Mouse (Mus musculus) cortical plate, adult 2 months (tissue): ENCODE data around the gene Mrpl12. TPM values are rescaled to one million over a fixed set of nuclear protein-coding genes. Genes with fewer than 3 reads are reported as not detected.

Source experiments
- H3K27ac ChIP-seq: fragments of 200-500 bp; 2 replicates; pipeline ENCODE4 v1.5.1; 2012; ENCODE audit warnings: low read length, control low read depth, inconsistent platforms; ENCODE audit not compliant: insufficient read depth
- H3K4me1 ChIP-seq: fragments of 200-500 bp; 2 replicates; pipeline ENCODE4 v1.6.1; 2011; ENCODE audit warnings: low read length; ENCODE audit not compliant: control insufficient read depth, insufficient read depth
- H3K4me3 ChIP-seq: fragments of 200-500 bp; 2 replicates; pipeline ENCODE4 v1.5.1; 2011; ENCODE audit warnings: mild to moderate bottlenecking, low read length, control low read depth; ENCODE audit not compliant: insufficient read depth
- CTCF ChIP-seq: fragments of 200-500 bp; IDR thresholded peaks from 2 replicates; pipeline ENCODE4 v1.5.1; 2011; ENCODE audit warnings: mild to moderate bottlenecking, control low read depth, low read length; ENCODE audit not compliant: insufficient read depth; ENCODE audit errors: extremely low read depth
- POLR2A ChIP-seq: fragments of 200-500 bp; IDR thresholded peaks from 2 replicates; pipeline ENCODE4 v1.6.1; 2011; ENCODE audit warnings: mild to moderate bottlenecking, low read length, control low read depth; ENCODE audit not compliant: insufficient read depth; ENCODE audit errors: extremely low read depth
- polyA plus RNA-seq: library from polyadenylated mRNA; depleted of rRNA; stranded (reverse); fragments of >200 nt; gene quantifications from 2 replicates; pipeline ENCODE4 v1.2.3, GENCODE M21; 2012; rRNA removed

Mrpl12 gene
- 96.3 and 96.6 TPM in 2 replicates for polyA plus RNA-seq

DNA sequence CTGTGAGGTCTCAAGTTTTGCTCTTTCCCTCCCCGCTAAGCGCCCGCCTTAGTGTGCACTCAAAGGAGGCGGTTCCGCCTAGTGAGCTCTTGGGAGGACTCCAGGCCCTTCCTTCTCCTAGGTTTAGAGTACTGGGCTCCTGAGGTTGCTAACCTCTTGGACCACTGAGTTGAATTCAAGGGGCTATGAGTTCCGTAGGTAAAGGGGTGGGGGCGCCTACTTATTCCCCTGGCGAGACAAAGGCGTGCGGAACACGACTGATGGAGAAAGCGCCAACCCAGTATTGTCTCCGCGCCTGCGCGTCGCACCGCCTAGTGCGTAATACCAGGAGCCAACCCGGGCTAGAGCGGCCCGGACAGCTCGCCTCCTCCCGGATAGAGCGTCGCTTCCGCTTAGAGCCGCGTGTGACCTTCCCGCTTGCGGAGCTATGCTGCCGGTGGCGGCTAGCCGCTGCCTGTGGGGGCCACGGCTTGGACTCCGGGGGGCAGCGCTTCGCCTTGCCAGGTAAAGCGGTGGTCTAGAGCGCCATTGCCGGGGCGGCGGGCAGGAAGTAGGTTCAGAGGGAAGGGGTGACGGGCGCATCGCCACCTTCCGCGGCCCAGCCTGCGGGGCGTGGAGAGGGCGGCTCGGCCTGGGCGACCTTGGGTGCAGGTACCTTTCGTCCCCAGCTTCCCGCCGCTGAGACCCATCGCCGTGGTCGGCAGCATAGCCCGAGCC lies at the start of gene Mrpl12:
Gene Mrpl12 (plus strand): TSS at position 349 of the 717 bp plus-strand sequence.
- TF ChIP-seq POLR2A (peak; percentile 58; the same call in 1 of the 2 replicates), CTCF (no peak)
- peak within 1 kb of the TSS; percentile 90 for H3K4me3 ChIP-seq
- H3K27ac ChIP-seq: peak within 1 kb of the TSS; percentile 42; the same call in 1 of the 2 replicates
- H3K4me1 ChIP-seq: peaks cover 4% of the 10 kb centered on the region; the same call in 1 of the 2 replicates

DNA sequence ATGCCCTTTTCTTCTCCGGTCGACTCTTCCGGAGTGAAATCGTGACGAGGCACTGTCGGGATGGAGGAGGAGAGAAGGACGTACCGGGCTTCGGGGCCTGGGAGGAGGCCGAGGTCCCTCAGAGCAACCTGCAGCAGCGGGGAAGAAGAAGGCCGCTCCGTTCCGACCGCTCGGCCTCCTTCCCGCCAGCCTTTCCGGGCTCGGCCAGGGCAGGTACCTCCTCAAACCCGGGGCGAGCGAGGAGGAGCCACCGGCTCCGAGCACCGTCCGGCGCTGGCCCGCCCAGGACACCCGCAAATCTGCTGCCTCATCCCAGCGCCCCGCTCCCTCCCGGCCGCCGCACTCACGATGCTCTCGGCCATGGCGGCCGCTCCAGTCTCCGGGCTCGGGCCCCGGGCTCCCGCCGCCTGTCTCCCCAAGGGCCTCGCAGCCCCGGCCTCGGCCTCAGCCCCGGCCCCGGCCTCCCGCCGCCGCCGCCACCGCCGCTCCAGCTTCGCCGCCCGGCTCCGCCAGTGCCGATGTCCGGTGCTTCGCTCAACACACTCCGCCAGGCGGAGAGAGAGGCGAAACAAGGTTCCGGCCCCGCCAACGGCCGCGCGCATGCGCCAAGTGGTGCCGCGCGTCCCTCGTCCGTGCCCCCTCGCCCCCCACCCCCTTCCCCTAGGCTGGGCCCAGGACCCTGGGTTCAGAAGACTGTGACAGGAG lies 47.1 kb upstream of the Mrpl12 start, which contains the start of gene Nploc4:
Gene Nploc4 (minus strand): TSS at position 557 of the 705 bp plus-strand sequence.
- Histone ChIP-seq H3K4me1 (peaks cover 7% of the 10 kb centered on the region), H3K27ac (peak within 1 kb of the TSS; percentile 73), H3K4me3 (peak within 1 kb of the TSS; percentile 92)
- TF ChIP-seq POLR2A (peak; percentile 56; the same call in 1 of the 2 replicates), CTCF (no peak)

DNA sequence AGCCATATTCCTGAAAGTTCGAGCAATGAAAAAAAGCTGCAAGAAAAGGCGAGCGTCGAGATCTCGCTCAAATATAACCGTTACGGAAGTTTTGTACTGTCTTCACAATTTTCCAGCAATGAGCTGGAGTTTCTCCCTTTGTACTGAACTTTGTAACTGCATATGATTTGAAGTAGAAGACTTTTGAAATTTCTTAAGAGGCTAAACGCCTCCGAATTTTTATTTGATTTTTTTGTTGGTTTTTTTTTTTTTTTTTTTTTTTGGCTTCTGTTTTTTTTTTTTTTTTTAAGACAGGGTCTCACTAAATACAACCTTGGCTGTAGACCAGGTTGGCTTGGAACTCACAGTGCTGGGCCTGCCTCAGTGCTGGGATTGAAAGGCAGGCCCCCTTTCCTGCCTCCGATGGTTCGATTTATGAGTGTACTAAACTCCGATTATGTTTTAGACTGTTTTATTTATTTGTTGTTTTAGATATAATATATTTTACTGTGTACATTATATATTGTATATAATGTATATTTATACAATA lies 46.5 kb upstream of the Mrpl12 start:
- no peak for TF ChIP-seq POLR2A
- no peak for TF ChIP-seq CTCF
- H3K4me1 ChIP-seq: peaks cover 7% of the 10 kb centered on the region
- H3K27ac ChIP-seq: no peak overlapping the region
- peak overlapping the region; percentile 92 for H3K4me3 ChIP-seq

DNA sequence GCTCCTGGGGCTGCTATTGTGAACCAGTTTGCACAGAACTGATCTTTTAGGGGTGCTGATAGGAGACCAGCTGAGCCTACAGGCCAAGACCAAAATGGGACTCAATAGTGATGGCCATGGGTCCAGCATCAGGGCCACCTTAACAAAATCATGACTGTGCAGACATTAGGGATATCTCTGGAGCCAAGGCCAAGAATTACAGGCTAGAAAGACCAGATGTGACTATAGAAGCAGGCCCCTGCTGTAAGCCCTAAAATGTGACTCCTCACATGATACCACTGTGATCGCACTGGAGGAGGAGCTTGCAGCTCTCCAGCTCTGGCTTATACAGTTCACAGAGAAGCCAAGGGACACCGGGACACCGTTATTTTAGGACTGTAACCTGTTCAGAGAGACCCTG lies 42.1 kb upstream of the Mrpl12 start, which contains the start of gene Tspan10:
Gene Tspan10 (plus strand): TSS at position 301 of the 400 bp plus-strand sequence.
- Histone ChIP-seq H3K4me1 (no peaks in the 10 kb centered on the region), H3K27ac (no peak within 1 kb of the TSS), H3K4me3 (no peak within 1 kb of the TSS)
- no peak for TF ChIP-seq POLR2A
- no peak for TF ChIP-seq CTCF

GRCm38 (mm10) chr11:120442765-120443280 lies 41.6 kb upstream of the Mrpl12 start:
- H3K4me3 ChIP-seq: no peak overlapping the region
- no peaks in the 10 kb centered on the region for H3K4me1 ChIP-seq
- no peak overlapping the region for H3K27ac ChIP-seq
- TF ChIP-seq POLR2A (no peak), CTCF (no peak)

- Histone ChIP-seq H3K27ac (no peak overlapping the region), H3K4me3 (no peak overlapping the region), H3K4me1 (no peaks in the 10 kb centered on the region)
- TF ChIP-seq POLR2A: no peak
- TF ChIP-seq CTCF: no peak
Observed at GRCm38 (mm10) chr11:120444106-120444505, 40.3 kb upstream of the Mrpl12 start.

GRCm38 (mm10) chr11:120445475-120445874 lies 38.9 kb upstream of the Mrpl12 start:
- TF ChIP-seq CTCF (no peak), POLR2A (no peak)

GRCm38 (mm10) chr11:120447179-120447578 lies 37.2 kb upstream of the Mrpl12 start:
- H3K4me1 ChIP-seq: no peaks in the 10 kb centered on the region
- TF ChIP-seq CTCF (no peak), POLR2A (no peak)
- H3K4me3 ChIP-seq: no peak overlapping the region
- H3K27ac ChIP-seq: no peak overlapping the region

More at GRCm38 (mm10) chr11:120445475-120445874, 38.9 kb upstream of the Mrpl12 start:
- Histone ChIP-seq H3K4me3 (no peak overlapping the region), H3K4me1 (no peaks in the 10 kb centered on the region), H3K27ac (no peak overlapping the region)

DNA sequence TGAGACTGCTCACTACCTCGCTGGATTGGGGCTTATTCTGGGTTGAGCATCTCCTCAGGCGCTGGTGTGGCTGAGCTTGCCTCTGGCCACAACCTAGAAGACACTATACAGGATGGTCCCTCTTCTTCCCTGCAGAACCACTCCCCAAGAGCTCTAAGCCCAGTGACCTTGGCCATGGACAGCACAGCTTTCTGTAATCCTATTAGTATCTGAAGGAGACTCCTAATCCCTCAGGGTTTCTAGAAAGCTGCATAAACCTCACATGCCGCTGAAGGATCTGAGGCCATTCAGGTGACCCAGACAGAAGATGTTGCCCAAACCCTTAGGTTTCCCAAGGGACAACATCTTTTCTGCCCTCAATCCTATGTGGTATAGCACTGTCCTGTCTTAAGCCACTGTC lies 32.2 kb upstream of the Mrpl12 start:
- no peak overlapping the region for H3K4me3 ChIP-seq
- TF ChIP-seq CTCF: no peak
- TF ChIP-seq POLR2A: no peak
- H3K4me1 ChIP-seq: no peaks in the 10 kb centered on the region; the same call in 1 of the 2 replicates
- no peak overlapping the region for H3K27ac ChIP-seq
